Mouse (Mus musculus) adrenal gland, postnatal 0 days (tissue): ENCODE data around the gene Sned1. TPM values are rescaled to one million over a fixed set of nuclear protein-coding genes. Genes with fewer than 3 reads are reported as not detected.

ENCODE experiments used
- microRNA-seq: library from miRNA; unstranded; fragments of <30 nt; microRNA quantifications from one replicate; pipeline ENCODE4, GENCODE M21; 2016; ENCODE audit warnings: borderline replicate concordance; ENCODE audit not compliant: insufficient number of aligned reads
- polyA plus RNA-seq: library from polyadenylated mRNA; unstranded; fragments of >200 nt; fragmentation: Nextera tagmentation; extraction: Ambion mirVana; gene quantifications from 2 replicates; pipeline ENCODE4 v1.2.1, GENCODE M21; 2015

Sned1 gene
- polyA plus RNA-seq, result 6.1 and 8.1 TPM in 2 replicates

GRCm38 (mm10) chr1:93235576-93236544 lies at the start of gene Sned1:
TSS of gene Sned1 (plus strand) at chr1:93235841.

GRCm38 (mm10) chr1:93305581-93306337 lies 70.1 kb downstream of the Sned1 start, which contains the start of gene Mterf4:
TSS of gene Mterf4 (minus strand) at chr1:93305915.

GRCm38 (mm10) chr1:93342648-93343503 lies 107.2 kb downstream of the Sned1 start, which contains the start of the genes Ppp1r7 and Pask:
TSS of gene Ppp1r7 (plus strand) at chr1:93342854.
TSS of gene Pask (minus strand) at chr1:93343482.

Small RNAs within 50 kb of the gene (microRNA-seq; reads per million reads assigned to microRNA genes)
- gene Mir6901, result not detected
- not detected for gene Mir6902

Other genes with a start within 250 kb of the Sned1 start
- gene Aqp12, start 229.5 kb upstream of the Sned1 start, polyA plus RNA-seq, result 0.21 TPM in 1 of 2 replicates, not detected in the other
- gene Kif1a, start 133.9 kb upstream of the Sned1 start, polyA plus RNA-seq, result 34.3 and 67.0 TPM in 2 replicates
- 9.1 and 12.7 TPM in 2 replicates for gene Agxt, start 100.6 kb upstream of the Sned1 start, polyA plus RNA-seq
- gene 2310007B03Rik, start 74.9 kb upstream of the Sned1 start, polyA plus RNA-seq, result 0.27 and 0.28 TPM in 2 replicates
- gene Crocc2, start 67.1 kb upstream of the Sned1 start, polyA plus RNA-seq, result 0.25 and 0.58 TPM in 2 replicates
- 30.9 and 33.3 TPM in 2 replicates for gene Mterf4, start 70.1 kb downstream of the Sned1 start, polyA plus RNA-seq
- gene Ppp1r7, start 107.0 kb downstream of the Sned1 start, polyA plus RNA-seq, result 31.6 and 46.4 TPM in 2 replicates
- gene Pask, start 107.6 kb downstream of the Sned1 start, polyA plus RNA-seq, result 3.3 and 4.2 TPM in 2 replicates
- gene Ano7, start 138.1 kb downstream of the Sned1 start, polyA plus RNA-seq, result 0.19 and 0.39 TPM in 2 replicates
- gene Hdlbp, start 243.0 kb downstream of the Sned1 start, polyA plus RNA-seq, result 92.2 and 145 TPM in 2 replicates